Mouse (Mus musculus) hindbrain, embryonic 10.5 days (tissue): Measurements from ENCODE around the gene Ormdl2. TPM values are rescaled to one million over a fixed set of nuclear protein-coding genes. Genes with fewer than 3 reads are reported as not detected.
"Not testable (repeated sequence)": the region's sequence is repeated elsewhere in the genome, so short reads cannot be mapped to it uniquely, and the experiment has no call there.

Experiments used
- DNase-seq: peaks from one replicate; pipeline ENCODE4 v3.0.0-alpha.2; 2017; ENCODE audit warnings: low spot score
- H3K27ac ChIP-seq: fragments of 300-500 bp; sonication (generic); 2 replicates; pipeline ENCODE4 v1.5.1; 2016; ENCODE audit warnings: mild to moderate bottlenecking, moderate library complexity
- H3K27me3 ChIP-seq: fragments of 300-500 bp; sonication (generic); 2 replicates; pipeline ENCODE4 v1.6.1; 2016; ENCODE audit warnings: mild to moderate bottlenecking; ENCODE audit not compliant: poor library complexity, insufficient read depth, severe bottlenecking
- H3K36me3 ChIP-seq: fragments of 300-500 bp; sonication (generic); 2 replicates; pipeline ENCODE4 v1.6.1; 2016; ENCODE audit warnings: mild to moderate bottlenecking, moderate library complexity
- H3K4me1 ChIP-seq: fragments of 300-500 bp; sonication (generic); replicated peaks from 2 replicates; pipeline ENCODE4 v1.6.1; 2016; ENCODE audit warnings: mild to moderate bottlenecking
- H3K4me3 ChIP-seq: fragments of 300-500 bp; sonication (generic); 2 replicates; pipeline ENCODE4 v1.5.1; 2016; ENCODE audit warnings: mild to moderate bottlenecking, moderate library complexity
- H3K9me3 ChIP-seq: fragments of 300-500 bp; sonication (generic); 2 replicates; pipeline ENCODE4 v1.6.1; 2016; ENCODE audit warnings: mild to moderate bottlenecking, moderate library complexity
- WGBS: fragments of 180-500 bp; shearing (Covaris S2); methylation state at CpG from one replicate; pipeline ENCODE4 v1.1.7; 2016; 5-methylcytosine and 5-hydroxymethylcytosine counted together
- polyA plus RNA-seq: library from polyadenylated mRNA; unstranded; fragments of >200 nt; fragmentation: Nextera tagmentation; extraction: Ambion mirVana; gene quantifications from 2 replicates; pipeline ENCODE4 v1.2.1, GENCODE M21; 2016

Ormdl2 gene
- polyA plus RNA-seq, 1 experiment from 2014 or later: 74.1 TPM

GRCm38 (mm10) chr10:128823087-128823486, 1.6 kb upstream of the Ormdl2 start:
- H3K27ac ChIP-seq, H3K27me3 ChIP-seq, DNase-seq, H3K9me3 ChIP-seq: not testable (repeated sequence)
- H3K4me1 ChIP-seq: peaks cover 16% of the 10 kb centered on the region
- WGBS: 79% methylated on average over 4 of the region's 4 CpGs
- peak overlapping the region; percentile 88 for H3K4me3 ChIP-seq
- H3K36me3 ChIP-seq: peaks cover 58% of the 10 kb centered on the region

- 5% methylated on average over 13 of the region's 13 CpGs for WGBS
- no peak for DNase-seq
- Histone ChIP-seq H3K27me3 (no peaks in the 10 kb centered on the region), H3K4me1 (peaks cover 16% of the 10 kb centered on the region), H3K9me3 (no peaks in the 10 kb centered on the region), H3K4me3 (peak overlapping the region; percentile 88), H3K27ac (peak overlapping the region; percentile 91), H3K36me3 (peaks cover 58% of the 10 kb centered on the region)
Observed at GRCm38 (mm10) chr10:128822135-128822534, 690 bp upstream of the Ormdl2 start.

GRCm38 (mm10) chr10:128820217-128820616, 1.2 kb downstream of the Ormdl2 start:
- Histone ChIP-seq H3K27ac (no peak overlapping the region), H3K4me3 (peak overlapping the region; percentile 88; the same call in 1 of the 2 replicates), H3K9me3 (no peaks in the 10 kb centered on the region), H3K27me3 (no peaks in the 10 kb centered on the region), H3K36me3 (peaks cover 60% of the 10 kb centered on the region), H3K4me1 (peaks cover 16% of the 10 kb centered on the region)
- WGBS: 90% methylated on average over 4 of the region's 4 CpGs
- no peak for DNase-seq

- WGBS: 94% methylated on average over 13 of the region's 13 CpGs
- H3K4me1 ChIP-seq: peaks cover 8% of the 10 kb centered on the region
- H3K36me3 ChIP-seq: peaks cover 80% of the 10 kb centered on the region
- H3K27ac ChIP-seq: no peak within 1 kb of the TSS
- no peaks in the 10 kb centered on the region for H3K9me3 ChIP-seq
- no peaks in the 10 kb centered on the region for H3K27me3 ChIP-seq
- no peak for DNase-seq
- H3K4me3 ChIP-seq: no peak within 1 kb of the TSS
Observed at GRCm38 (mm10) chr10:128817033-128817432, 4.4 kb downstream of the Ormdl2 start, which contains the start of gene Sarnp. Gene Sarnp, plus strand, starts transcription at chr10:128817333.

GRCm38 (mm10) chr10:128807018-128807417, 14.4 kb downstream of the Ormdl2 start:
- Histone ChIP-seq H3K9me3 (no peaks in the 10 kb centered on the region), H3K36me3 (peaks cover 46% of the 10 kb centered on the region), H3K4me1 (peaks cover 63% of the 10 kb centered on the region), H3K4me3 (peak overlapping the region; percentile 86), H3K27ac (peak overlapping the region; percentile 12; the same call in 1 of the 2 replicates), H3K27me3 (no peaks in the 10 kb centered on the region)
- WGBS: 93% methylated on average over 8 of the region's 8 CpGs
- DNase-seq: no peak

GRCm38 (mm10) chr10:128806086-128806485, 15.4 kb downstream of the Ormdl2 start:
- DNase-seq: no peak
- Histone ChIP-seq H3K9me3 (no peaks in the 10 kb centered on the region), H3K27me3 (no peaks in the 10 kb centered on the region), H3K4me3 (peak overlapping the region; percentile 86), H3K4me1 (peaks cover 65% of the 10 kb centered on the region), H3K27ac (peak overlapping the region; percentile 97), H3K36me3 (peaks cover 54% of the 10 kb centered on the region)
- 68% methylated on average over 6 of the region's 6 CpGs for WGBS

GRCm38 (mm10) chr10:128805092-128806000, 16.1 kb downstream of the Ormdl2 start:
- H3K27ac ChIP-seq: peak overlapping the region; percentile 97
- peaks cover 63% of the 10 kb centered on the region for H3K4me1 ChIP-seq
- DNase-seq: peak; percentile 99
- H3K9me3 ChIP-seq: no peaks in the 10 kb centered on the region
- H3K4me3 ChIP-seq: peak overlapping the region; percentile 86
- no peaks in the 10 kb centered on the region for H3K27me3 ChIP-seq
- H3K36me3 ChIP-seq: peaks cover 60% of the 10 kb centered on the region
- under 1% methylated on average over 70 of the region's 70 CpGs for WGBS

GRCm38 (mm10) chr10:128804271-128805091, 17.0 kb downstream of the Ormdl2 start, which contains the start of gene Tmem198b:
Gene Tmem198b, minus strand, starts transcription at chr10:128804370.
- H3K4me3 ChIP-seq: peak within 1 kb of the TSS; percentile 86
- no peaks in the 10 kb centered on the region for H3K9me3 ChIP-seq
- H3K36me3 ChIP-seq: peaks cover 59% of the 10 kb centered on the region
- peak within 1 kb of the TSS; percentile 97 for H3K27ac ChIP-seq
- H3K27me3 ChIP-seq: no peaks in the 10 kb centered on the region
- peaks cover 61% of the 10 kb centered on the region for H3K4me1 ChIP-seq
- WGBS: under 1% methylated on average over 28 of the region's 28 CpGs
- peak; percentile 84 for DNase-seq

- under 1% methylated on average over 14 of the region's 14 CpGs for WGBS
- Histone ChIP-seq H3K36me3 (peaks cover 55% of the 10 kb centered on the region), H3K27me3 (no peaks in the 10 kb centered on the region), H3K27ac (peak within 1 kb of the TSS; percentile 97), H3K4me1 (peaks cover 54% of the 10 kb centered on the region), H3K4me3 (peak within 1 kb of the TSS; percentile 86), H3K9me3 (no peaks in the 10 kb centered on the region)
- no peak for DNase-seq
Observed at GRCm38 (mm10) chr10:128803771-128804270, 17.6 kb downstream of the Ormdl2 start, which contains the start of gene Dnajc14. Gene Dnajc14, plus strand, starts transcription at chr10:128804062.

GRCm38 (mm10) chr10:128803361-128803760, 18.1 kb downstream of the Ormdl2 start:
- Histone ChIP-seq H3K4me3 (peak overlapping the region; percentile 86), H3K27ac (peak overlapping the region; percentile 97), H3K9me3 (no peaks in the 10 kb centered on the region), H3K4me1 (peaks cover 50% of the 10 kb centered on the region), H3K36me3 (peaks cover 53% of the 10 kb centered on the region), H3K27me3 (no peaks in the 10 kb centered on the region)
- DNase-seq: no peak
- WGBS: 18% methylated on average over 6 of the region's 6 CpGs

GRCm38 (mm10) chr10:128802956-128803355, 18.5 kb downstream of the Ormdl2 start:
- Histone ChIP-seq H3K9me3 (no peaks in the 10 kb centered on the region), H3K36me3 (peaks cover 49% of the 10 kb centered on the region)

GRCm38 (mm10) chr10:128801981-128802495, 19.4 kb downstream of the Ormdl2 start:
- 85% methylated on average over 16 of the region's 16 CpGs for WGBS
- H3K9me3 ChIP-seq: no peaks in the 10 kb centered on the region
- no peaks in the 10 kb centered on the region for H3K27me3 ChIP-seq
- H3K36me3 ChIP-seq: peaks cover 40% of the 10 kb centered on the region
- peaks cover 36% of the 10 kb centered on the region for H3K4me1 ChIP-seq
- no peak for DNase-seq
- peak overlapping the region; percentile 45; the same call in 1 of the 2 replicates for H3K27ac ChIP-seq
- H3K4me3 ChIP-seq: peak overlapping the region; percentile 24; the same call in 1 of the 2 replicates

More at GRCm38 (mm10) chr10:128802956-128803355, 18.5 kb downstream of the Ormdl2 start:
- H3K4me1 ChIP-seq: peaks cover 46% of the 10 kb centered on the region
- no peaks in the 10 kb centered on the region for H3K27me3 ChIP-seq
- H3K4me3 ChIP-seq: peak overlapping the region; percentile 86
- 65% methylated on average over 4 of the region's 4 CpGs for WGBS
- no peak for DNase-seq
- peak overlapping the region; percentile 62; the same call in 1 of the 2 replicates for H3K27ac ChIP-seq
